Mouse (Mus musculus): ENCODE data around the gene Wfdc9. TPM values are rescaled to one million over a fixed set of nuclear protein-coding genes. Genes with fewer than 3 reads are reported as not detected.

The Wfdc9 gene
- polyA plus RNA-seq, 1 experiment: not detected

- no peak overlapping the region for H3K27ac ChIP-seq (ENCODE audit: insufficient read depth, low read depth, low read length)
- no peaks in the 10 kb centered on the region for H3K4me1 ChIP-seq (ENCODE audit: control insufficient read depth, insufficient read depth, low read length)
- WGBS: 83% methylated on average over 8 of the region's 8 CpGs
- TF ChIP-seq POLR2A (IDR thresholded peaks at IDR 0.05; ENCODE audit: insufficient read depth, low read depth, low read length) (no peak), CTCF (IDR thresholded peaks at IDR 0.05; ENCODE audit: insufficient read depth, low read depth, low read length) (no peak)
- no peak overlapping the region for H3K4me3 ChIP-seq (ENCODE audit: insufficient read depth, low read depth, low read length)
Observed at GRCm38 (mm10) chr2:164604411-164604810, 52.0 kb downstream of the Wfdc9 start.

GRCm38 (mm10) chr2:164603482-164603881, 52.9 kb downstream of the Wfdc9 start:
- 91% methylated on average over 3 of the region's 3 CpGs for WGBS
- TF ChIP-seq POLR2A (IDR thresholded peaks at IDR 0.05; ENCODE audit: insufficient read depth, low read depth, low read length) (no peak), CTCF (IDR thresholded peaks at IDR 0.05; ENCODE audit: insufficient read depth, low read depth, low read length) (no peak)
- Histone ChIP-seq H3K4me1 (ENCODE audit: control insufficient read depth, insufficient read depth, low read length) (no peaks in the 10 kb centered on the region), H3K4me3 (ENCODE audit: insufficient read depth, low read depth, low read length) (no peak overlapping the region), H3K27ac (ENCODE audit: insufficient read depth, low read depth, low read length) (no peak overlapping the region)

- WGBS: 71% methylated on average over 3 of the region's 3 CpGs
- Histone ChIP-seq H3K4me3 (ENCODE audit: insufficient read depth, low read depth, low read length) (no peak overlapping the region), H3K4me1 (ENCODE audit: control insufficient read depth, insufficient read depth, low read length) (no peaks in the 10 kb centered on the region), H3K27ac (ENCODE audit: insufficient read depth, low read depth, low read length) (no peak overlapping the region)
- TF ChIP-seq POLR2A (IDR thresholded peaks at IDR 0.05; ENCODE audit: insufficient read depth, low read depth, low read length) (no peak), CTCF (IDR thresholded peaks at IDR 0.05; ENCODE audit: insufficient read depth, low read depth, low read length) (no peak)
Observed at GRCm38 (mm10) chr2:164600179-164600578, 56.2 kb downstream of the Wfdc9 start.

Other genes with a start within 250 kb of the Wfdc9 start
- gene Sdc4, start 212.7 kb downstream of the Wfdc9 start, polyA plus RNA-seq (2012; ENCODE audit: insufficient read depth, insufficient read length, low replicate concordance, missing spikeins): 124 TPM in 1 of 2 replicates, not detected in the other
- gene Sys1, start 199.6 kb downstream of the Wfdc9 start, polyA plus RNA-seq (2012; ENCODE audit: insufficient read depth, insufficient read length, low replicate concordance, missing spikeins): not detected in 2 replicates
- not detected in 2 replicates for gene Gm20458, start 195.6 kb downstream of the Wfdc9 start, polyA plus RNA-seq (2012; ENCODE audit: insufficient read depth, insufficient read length, low replicate concordance, missing spikeins)
- not detected in 2 replicates for gene Trp53tg5, start 182.9 kb downstream of the Wfdc9 start, polyA plus RNA-seq (2012; ENCODE audit: insufficient read depth, insufficient read length, low replicate concordance, missing spikeins)
- 84.6 TPM in 1 of 2 replicates, not detected in the other for gene Dbndd2, start 170.5 kb downstream of the Wfdc9 start, polyA plus RNA-seq (2012; ENCODE audit: insufficient read depth, insufficient read length, low replicate concordance, missing spikeins)
- gene Pigt, start 159.1 kb downstream of the Wfdc9 start, polyA plus RNA-seq (2012; ENCODE audit: insufficient read depth, insufficient read length, low replicate concordance, missing spikeins): not detected in 2 replicates
- gene Wfdc2, start 94.2 kb downstream of the Wfdc9 start, polyA plus RNA-seq (2012; ENCODE audit: insufficient read depth, insufficient read length, low replicate concordance, missing spikeins): not detected in 2 replicates
- not detected in 2 replicates for gene Spint3, start 83.1 kb downstream of the Wfdc9 start, polyA plus RNA-seq (2012; ENCODE audit: insufficient read depth, insufficient read length, low replicate concordance, missing spikeins)
- gene Wfdc6a, start 71.1 kb downstream of the Wfdc9 start, polyA plus RNA-seq (2012; ENCODE audit: insufficient read depth, insufficient read length, low replicate concordance, missing spikeins): not detected in 2 replicates
- not detected in 2 replicates for gene Eppin, start 63.0 kb downstream of the Wfdc9 start, polyA plus RNA-seq (2012; ENCODE audit: insufficient read depth, insufficient read length, low replicate concordance, missing spikeins)
- gene Wfdc6b, start 43.1 kb downstream of the Wfdc9 start, polyA plus RNA-seq (2012; ENCODE audit: insufficient read depth, insufficient read length, low replicate concordance, missing spikeins): not detected in 2 replicates
- not detected in 2 replicates for gene Wfdc8, start 43.0 kb downstream of the Wfdc9 start, polyA plus RNA-seq (2012; ENCODE audit: insufficient read depth, insufficient read length, low replicate concordance, missing spikeins)
- not detected in 2 replicates for gene Wfdc16, start 17.8 kb downstream of the Wfdc9 start, polyA plus RNA-seq (2012; ENCODE audit: insufficient read depth, insufficient read length, low replicate concordance, missing spikeins)
- gene Wfdc10, start 537 bp downstream of the Wfdc9 start, polyA plus RNA-seq (2012; ENCODE audit: insufficient read depth, insufficient read length, low replicate concordance, missing spikeins): not detected in 2 replicates
- gene Wfdc11, start 17.5 kb upstream of the Wfdc9 start, polyA plus RNA-seq (2012; ENCODE audit: insufficient read depth, insufficient read length, low replicate concordance, missing spikeins): not detected in 2 replicates
- not detected in 2 replicates for gene Wfdc13, start 28.5 kb upstream of the Wfdc9 start, polyA plus RNA-seq (2012; ENCODE audit: insufficient read depth, insufficient read length, low replicate concordance, missing spikeins)
- not detected in 2 replicates for gene Spint4, start 41.9 kb upstream of the Wfdc9 start, polyA plus RNA-seq (2012; ENCODE audit: insufficient read depth, insufficient read length, low replicate concordance, missing spikeins)
- not detected in 2 replicates for gene Spint5, start 58.7 kb upstream of the Wfdc9 start, polyA plus RNA-seq (2012; ENCODE audit: insufficient read depth, insufficient read length, low replicate concordance, missing spikeins)
- gene Wfdc3, start 89.3 kb upstream of the Wfdc9 start, polyA plus RNA-seq (2012; ENCODE audit: insufficient read depth, insufficient read length, low replicate concordance, missing spikeins): not detected in 2 replicates
- gene Dnttip1, start 89.4 kb upstream of the Wfdc9 start, polyA plus RNA-seq (2012; ENCODE audit: insufficient read depth, insufficient read length, low replicate concordance, missing spikeins): not detected in 2 replicates
- gene Ube2c, start 113.3 kb upstream of the Wfdc9 start, polyA plus RNA-seq (2012; ENCODE audit: insufficient read depth, insufficient read length, low replicate concordance, missing spikeins): not detected in 2 replicates
- not detected in 2 replicates for gene Tnnc2, start 123.4 kb upstream of the Wfdc9 start, polyA plus RNA-seq (2012; ENCODE audit: insufficient read depth, insufficient read length, low replicate concordance, missing spikeins)
- not detected in 2 replicates for gene Snx21, start 129.2 kb upstream of the Wfdc9 start, polyA plus RNA-seq (2012; ENCODE audit: insufficient read depth, insufficient read length, low replicate concordance, missing spikeins)
- gene Acot8, start 148.3 kb upstream of the Wfdc9 start, polyA plus RNA-seq (2012; ENCODE audit: insufficient read depth, insufficient read length, low replicate concordance, missing spikeins): not detected in 2 replicates
- not detected in 2 replicates for gene Zswim3, start 148.5 kb upstream of the Wfdc9 start, polyA plus RNA-seq (2012; ENCODE audit: insufficient read depth, insufficient read length, low replicate concordance, missing spikeins)
- gene Zswim1, start 166.1 kb upstream of the Wfdc9 start, polyA plus RNA-seq (2012; ENCODE audit: insufficient read depth, insufficient read length, low replicate concordance, missing spikeins): not detected in 2 replicates
- not detected in 2 replicates for gene Spata25, start 172.0 kb upstream of the Wfdc9 start, polyA plus RNA-seq (2012; ENCODE audit: insufficient read depth, insufficient read length, low replicate concordance, missing spikeins)
- gene Ctsa, start 176.3 kb upstream of the Wfdc9 start, polyA plus RNA-seq (2012; ENCODE audit: insufficient read depth, insufficient read length, low replicate concordance, missing spikeins): not detected in 2 replicates
- gene Neurl2, start 176.9 kb upstream of the Wfdc9 start, polyA plus RNA-seq (2012; ENCODE audit: insufficient read depth, insufficient read length, low replicate concordance, missing spikeins): not detected in 2 replicates
- not detected in 2 replicates for gene Pltp, start 201.1 kb upstream of the Wfdc9 start, polyA plus RNA-seq (2012; ENCODE audit: insufficient read depth, insufficient read length, low replicate concordance, missing spikeins)
- not detected in 2 replicates for gene Pcif1, start 222.7 kb upstream of the Wfdc9 start, polyA plus RNA-seq (2012; ENCODE audit: insufficient read depth, insufficient read length, low replicate concordance, missing spikeins)

Measured in olfactory bulb, adult 2 months (tissue).